Mouse (Mus musculus) CH12.LX (cell line): Measurements from ENCODE around the gene Rpp38.

Experiments used
- CTCF ChIP-seq, 2 experiments: IDR thresholded peaks in 1 of 2; conservative IDR thresholded peaks in 1 of 2; 2 replicates each; pipeline ENCODE4 v1.5.1; 2011 to 2012; ENCODE audit warnings: low read depth in 2 of 2, low read length in 2 of 2, improper control_type of control experiment in 1 of 2, inconsistent platforms in 1 of 2, mild to moderate bottlenecking in 1 of 2, moderate library complexity in 1 of 2
- HCFC1 ChIP-seq: IDR thresholded peaks from 2 replicates; pipeline ENCODE4 v1.6.1; 2012; ENCODE audit warnings: low read depth, mild to moderate bottlenecking, inconsistent platforms, low read length, improper control_type of control experiment

- TF ChIP-seq CTCF (conservative IDR thresholded peaks at IDR 0.05 in 1 of 2, IDR thresholded peaks at IDR 0.05 in 1 of 2; ENCODE audit: low read depth in 2 of 2, low read length in 2 of 2) = no peak
- no peak for TF ChIP-seq HCFC1
Observed at GRCm38 (mm10) chr2:3333761-3334160, 1.3 kb upstream of the Rpp38 start.
